Mouse (Mus musculus) forebrain, embryonic 16.5 days (tissue): ENCODE measurements at regions not wholly inside any gene's neighbourhood (a gene's known extent, or its start where the extent isn't known, plus 50 kb on each side); places are given as distances from the start of the nearest gene placed in this dataset.

Source experiments
- ATAC-seq: fragments of 200-750 bp; cut with Nextera tagmentation; 2 replicates; pipeline ENCODE4 v1.8.0; 2017; ENCODE audit warnings: mild to moderate bottlenecking, moderate library complexity
- H3K27ac ChIP-seq: fragments of 300-500 bp; sonication (generic); 2 replicates; pipeline ENCODE4 v1.5.1; 2014; ENCODE audit warnings: low read length, control low read depth
- H3K27me3 ChIP-seq: fragments of 300-500 bp; sonication (generic); replicated peaks from 2 replicates; pipeline ENCODE4 v1.6.1; 2014; ENCODE audit warnings: low read length; ENCODE audit not compliant: control insufficient read depth, insufficient read depth
- H3K36me3 ChIP-seq: fragments of 300-500 bp; sonication (generic); 2 replicates; pipeline ENCODE4 v1.6.1; 2014; ENCODE audit not compliant: control insufficient read depth, insufficient read depth
- H3K4me1 ChIP-seq: fragments of 300-500 bp; sonication (generic); replicated peaks from 2 replicates; pipeline ENCODE4 v1.6.1; 2014; ENCODE audit warnings: low read length; ENCODE audit not compliant: control insufficient read depth, insufficient read depth
- H3K4me2 ChIP-seq: fragments of 300-500 bp; sonication (generic); 2 replicates; pipeline ENCODE4 v1.6.1; 2014; ENCODE audit warnings: mild to moderate bottlenecking, low read length, control low read depth
- H3K4me3 ChIP-seq: fragments of 300-500 bp; sonication (generic); replicated peaks from 2 replicates; pipeline ENCODE4 v1.5.1; 2014; ENCODE audit warnings: mild to moderate bottlenecking, low read length, control low read depth
- H3K9ac ChIP-seq: fragments of 300-500 bp; sonication (generic); replicated peaks from 2 replicates; pipeline ENCODE4 v1.6.1; 2014; ENCODE audit warnings: low read depth, low read length, control low read depth
- H3K9me3 ChIP-seq: fragments of 300-500 bp; sonication (generic); 2 replicates; pipeline ENCODE4 v1.6.1; 2016; ENCODE audit warnings: low read length; ENCODE audit not compliant: control insufficient read depth
- WGBS: fragments of 180-500 bp; shearing (Covaris S2); extraction: QIAGEN DNeasy Blood & Tissue Kit; methylation state at CpG from one replicate; pipeline ENCODE4 v1.1.7; 2014; 5-methylcytosine and 5-hydroxymethylcytosine counted together

- H3K27me3 ChIP-seq: no peaks in the 10 kb centered on the region
- H3K36me3 ChIP-seq: no peaks in the 10 kb centered on the region
- H3K9ac ChIP-seq: no peak overlapping the region
- no peaks in the 10 kb centered on the region for H3K9me3 ChIP-seq
- H3K27ac ChIP-seq: no peak overlapping the region
- no peak for ATAC-seq
- no peak overlapping the region for H3K4me3 ChIP-seq
- H3K4me2 ChIP-seq: no peak overlapping the region
- H3K4me1 ChIP-seq: no peaks in the 10 kb centered on the region
Observed at GRCm38 (mm10) chr14:73874337-73874736, 213.3 kb downstream of the Gm21750 start.

GRCm38 (mm10) chr14:73875916-73876315 is 214.9 kb downstream of the Gm21750 start:
- no peaks in the 10 kb centered on the region for H3K36me3 ChIP-seq
- no peak for ATAC-seq
- no peak overlapping the region for H3K27ac ChIP-seq
- no peak overlapping the region for H3K4me3 ChIP-seq
- 94% methylated on average over 3 of the region's 3 CpGs for WGBS
- no peak overlapping the region for H3K9ac ChIP-seq
- H3K4me2 ChIP-seq: no peak overlapping the region
- no peaks in the 10 kb centered on the region for H3K9me3 ChIP-seq
- no peaks in the 10 kb centered on the region for H3K27me3 ChIP-seq
- no peaks in the 10 kb centered on the region for H3K4me1 ChIP-seq

GRCm38 (mm10) chr14:73878267-73878666 is 217.2 kb downstream of the Gm21750 start:
- no peaks in the 10 kb centered on the region for H3K4me1 ChIP-seq
- 78% methylated on average over 1 of the region's 1 CpGs for WGBS
- no peak overlapping the region for H3K4me3 ChIP-seq
- H3K27me3 ChIP-seq: no peaks in the 10 kb centered on the region
- no peak overlapping the region for H3K9ac ChIP-seq
- no peak for ATAC-seq
- H3K9me3 ChIP-seq: no peaks in the 10 kb centered on the region
- no peak overlapping the region for H3K4me2 ChIP-seq
- H3K36me3 ChIP-seq: no peaks in the 10 kb centered on the region
- H3K27ac ChIP-seq: no peak overlapping the region

DNA sequence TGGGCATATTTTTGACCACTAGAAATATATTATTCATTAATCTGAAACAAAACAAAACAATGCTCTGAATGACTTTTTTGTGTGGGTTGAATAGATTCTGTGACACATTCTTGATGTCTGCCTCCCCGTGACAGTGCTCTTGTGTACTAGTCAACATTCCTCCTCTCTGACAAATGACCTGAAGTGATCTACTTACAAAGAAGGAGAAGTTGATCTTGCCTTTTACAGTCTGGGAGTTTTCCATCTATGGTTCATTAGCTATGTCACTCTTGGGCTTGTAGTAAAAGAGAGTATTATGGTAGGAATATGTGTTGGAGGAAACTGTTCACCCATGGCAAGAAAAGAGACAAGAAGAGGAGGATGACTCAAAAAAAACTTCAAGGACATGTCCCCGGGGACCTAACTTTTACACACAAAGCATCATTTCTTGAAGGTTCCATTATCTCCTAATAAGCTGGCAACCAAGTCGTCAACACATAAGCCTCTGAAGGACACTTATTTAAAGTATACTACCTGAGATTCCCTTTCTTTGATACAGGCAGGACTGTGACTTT is 217.9 kb downstream of the Gm21750 start:
- H3K9ac ChIP-seq: no peak overlapping the region
- no peaks in the 10 kb centered on the region for H3K27me3 ChIP-seq
- no peak for ATAC-seq
- H3K4me2 ChIP-seq: no peak overlapping the region
- no peaks in the 10 kb centered on the region for H3K4me1 ChIP-seq
- no peak overlapping the region for H3K27ac ChIP-seq
- H3K9me3 ChIP-seq: no peaks in the 10 kb centered on the region
- no peak overlapping the region for H3K4me3 ChIP-seq
- no peaks in the 10 kb centered on the region for H3K36me3 ChIP-seq
- WGBS: 71% methylated on average over 3 of the region's 3 CpGs

DNA sequence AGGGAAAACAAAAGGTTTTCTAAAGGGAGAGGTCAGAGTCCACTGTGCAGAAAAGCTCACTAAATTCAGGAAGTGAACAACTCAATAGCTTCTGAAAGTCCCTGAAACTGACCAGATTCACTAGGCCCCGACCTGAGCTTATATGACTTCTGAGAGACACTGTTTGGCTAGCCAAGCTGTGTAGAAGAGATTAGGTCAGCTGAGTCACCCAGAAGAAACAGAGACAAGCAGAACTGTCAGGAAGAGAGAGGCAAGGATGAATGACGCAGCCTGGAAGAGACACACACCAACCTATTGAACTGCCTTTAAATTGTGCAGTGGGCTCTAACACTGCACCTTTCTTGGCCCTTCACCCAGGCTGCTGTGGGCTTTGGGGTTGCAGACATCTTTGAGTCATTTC is 230.4 kb downstream of the Gm21750 start:
- Histone ChIP-seq H3K27me3 (no peaks in the 10 kb centered on the region), H3K9me3 (no peaks in the 10 kb centered on the region), H3K27ac (no peak overlapping the region), H3K4me1 (no peaks in the 10 kb centered on the region), H3K4me2 (no peak overlapping the region), H3K4me3 (no peak overlapping the region), H3K9ac (no peak overlapping the region), H3K36me3 (no peaks in the 10 kb centered on the region)
- WGBS: 80% methylated on average over 2 of the region's 2 CpGs
- ATAC-seq: no peak

DNA sequence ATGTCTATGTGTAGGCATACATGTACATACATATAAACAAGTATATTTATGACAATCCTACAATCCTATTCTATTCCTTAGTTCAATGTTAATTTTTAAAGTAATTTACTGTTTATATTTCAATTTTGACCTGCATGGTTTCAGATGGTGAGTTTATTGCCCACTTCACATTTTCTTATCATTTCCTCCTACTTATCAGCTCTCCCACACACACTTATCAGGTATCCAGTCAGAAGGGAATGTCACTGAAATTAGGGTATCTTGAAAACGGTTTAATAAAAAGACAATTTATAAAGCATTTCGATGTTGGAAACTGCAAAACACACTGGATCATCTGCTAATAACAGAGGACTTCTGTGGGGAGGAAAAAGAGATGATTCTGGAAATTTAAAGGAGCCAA is 233.8 kb downstream of the Gm21750 start:
- no peak for ATAC-seq
- no peaks in the 10 kb centered on the region for H3K27me3 ChIP-seq
- no peak overlapping the region for H3K9ac ChIP-seq
- H3K27ac ChIP-seq: no peak overlapping the region
- no peaks in the 10 kb centered on the region for H3K9me3 ChIP-seq
- no peak overlapping the region for H3K4me2 ChIP-seq
- H3K4me3 ChIP-seq: no peak overlapping the region
- H3K36me3 ChIP-seq: no peaks in the 10 kb centered on the region
- H3K4me1 ChIP-seq: no peaks in the 10 kb centered on the region
- WGBS: 83% methylated on average over 2 of the region's 2 CpGs

- H3K4me1 ChIP-seq: no peaks in the 10 kb centered on the region
- no peak overlapping the region for H3K4me3 ChIP-seq
- no peaks in the 10 kb centered on the region for H3K27me3 ChIP-seq
- H3K9me3 ChIP-seq: no peaks in the 10 kb centered on the region
- WGBS: 84% methylated on average over 3 of the region's 3 CpGs
- H3K4me2 ChIP-seq: no peak overlapping the region
- no peak overlapping the region for H3K27ac ChIP-seq
- H3K9ac ChIP-seq: no peak overlapping the region
- no peak for ATAC-seq
- H3K36me3 ChIP-seq: no peaks in the 10 kb centered on the region
Observed at GRCm38 (mm10) chr14:73895266-73895665, 234.2 kb downstream of the Gm21750 start.

- ATAC-seq: no peak
- no peaks in the 10 kb centered on the region for H3K4me1 ChIP-seq
- no peak overlapping the region for H3K4me2 ChIP-seq
- no peaks in the 10 kb centered on the region for H3K36me3 ChIP-seq
- no peak overlapping the region for H3K9ac ChIP-seq
- no peak overlapping the region for H3K27ac ChIP-seq
- no peak overlapping the region for H3K4me3 ChIP-seq
- no peaks in the 10 kb centered on the region for H3K27me3 ChIP-seq
- no peaks in the 10 kb centered on the region for H3K9me3 ChIP-seq
Observed at GRCm38 (mm10) chr14:73899078-73899477, 238.1 kb downstream of the Gm21750 start.

GRCm38 (mm10) chr14:73902085-73902713 is 241.2 kb downstream of the Gm21750 start:
- H3K9me3 ChIP-seq: no peaks in the 10 kb centered on the region
- H3K4me2 ChIP-seq: no peak overlapping the region
- H3K4me3 ChIP-seq: no peak overlapping the region
- no peaks in the 10 kb centered on the region for H3K27me3 ChIP-seq
- no peak overlapping the region for H3K9ac ChIP-seq
- H3K36me3 ChIP-seq: no peaks in the 10 kb centered on the region
- H3K27ac ChIP-seq: no peak overlapping the region
- WGBS: 92% methylated on average over 6 of the region's 6 CpGs
- no peak for ATAC-seq
- no peaks in the 10 kb centered on the region for H3K4me1 ChIP-seq
